Mouse (Mus musculus): ENCODE data around the gene Atf7. TPM values are rescaled to one million over a fixed set of nuclear protein-coding genes. Genes with fewer than 3 reads are reported as not detected.
"Not testable (repeated sequence)": the region's sequence is repeated elsewhere in the genome, so short reads cannot be mapped to it uniquely, and the experiment has no call there.

Gene Atf7
- polyA plus RNA-seq, 1 experiment from 2014 or later, result 22.1 TPM

DNA sequence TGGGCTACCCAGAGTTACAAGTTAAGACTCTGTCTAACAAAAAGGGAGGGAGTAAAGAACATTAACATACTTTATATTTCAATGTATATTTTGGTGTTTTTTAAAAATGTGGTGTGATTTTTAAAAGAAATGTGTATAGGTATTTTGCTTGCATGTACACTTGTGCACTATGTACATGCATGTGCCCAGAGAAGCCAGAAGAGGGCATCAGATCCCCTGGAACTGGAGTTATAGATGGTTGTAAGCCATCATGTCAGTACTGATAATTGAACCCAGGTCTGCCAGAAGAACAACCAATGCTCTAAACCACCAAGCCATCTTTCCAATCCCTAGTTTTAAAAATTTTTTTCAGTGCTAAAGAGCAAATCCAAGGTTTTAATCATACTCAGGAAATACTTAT is 12.3 kb downstream of the Atf7 start:
- Histone ChIP-seq H3K4me1 (ENCODE audit: control insufficient read depth, insufficient read depth, low read length) (peaks cover 6% of the 10 kb centered on the region; the same call in 1 of the 2 replicates), H3K9ac (ENCODE audit: low read depth, low read length) (no peak overlapping the region), H3K27ac (ENCODE audit: low read depth, low read length) (no peak overlapping the region), H3K4me2 (no peak overlapping the region), H3K36me3 (ENCODE audit: control insufficient read depth, insufficient read depth, low read length) (no peaks in the 10 kb centered on the region), H3K27me3 (ENCODE audit: control insufficient read depth, insufficient read depth, low read length) (no peaks in the 10 kb centered on the region), H3K4me3 (ENCODE audit: low read depth, low read length) (no peak overlapping the region), H3K9me3 (replicated peaks; ENCODE audit: control insufficient read depth, low read length) (no peaks in the 10 kb centered on the region)
- no peak for ATAC-seq (replicated peaks; ENCODE audit: insufficient number of reproducible peaks, low FRiP score, low TSS enrichment)

DNA sequence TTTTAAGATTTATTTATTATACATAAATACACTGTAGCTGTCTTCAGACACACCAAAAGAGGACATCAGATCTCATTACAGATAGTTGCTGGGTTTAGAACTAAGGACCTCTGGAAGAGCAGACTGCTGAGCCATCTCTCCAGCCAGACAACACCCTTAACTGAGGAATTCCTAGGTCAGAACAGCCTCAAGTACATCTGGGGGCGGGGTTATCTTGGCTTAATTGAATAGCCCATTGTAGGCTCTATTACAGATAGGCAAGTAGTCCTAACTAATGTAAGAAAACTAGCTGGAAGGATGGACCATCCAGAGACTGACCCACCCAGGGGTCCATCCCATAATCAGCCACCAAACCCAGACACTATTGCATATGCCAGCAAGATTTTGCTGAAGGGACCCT is 16.7 kb downstream of the Atf7 start:
- H3K36me3 ChIP-seq (ENCODE audit: control insufficient read depth, insufficient read depth, low read length); ATAC-seq (replicated peaks; ENCODE audit: insufficient number of reproducible peaks, low FRiP score, low TSS enrichment); H3K9ac ChIP-seq (ENCODE audit: low read depth, low read length); H3K27ac ChIP-seq (ENCODE audit: low read depth, low read length); H3K4me2 ChIP-seq; H3K4me3 ChIP-seq (ENCODE audit: low read depth, low read length); H3K9me3 ChIP-seq (replicated peaks; ENCODE audit: control insufficient read depth, low read length); H3K4me1 ChIP-seq (ENCODE audit: control insufficient read depth, insufficient read depth, low read length); H3K27me3 ChIP-seq (ENCODE audit: control insufficient read depth, insufficient read depth, low read length): not testable (repeated sequence)
- WGBS (ENCODE audit: insufficient replicate concordance), result 60% methylated on average over 1 of the region's 1 CpGs

GRCm38 (mm10) chr15:102593996-102594656 is 31.1 kb downstream of the Atf7 start:
- ATAC-seq (replicated peaks; ENCODE audit: insufficient number of reproducible peaks, low FRiP score, low TSS enrichment), result no peak

DNA sequence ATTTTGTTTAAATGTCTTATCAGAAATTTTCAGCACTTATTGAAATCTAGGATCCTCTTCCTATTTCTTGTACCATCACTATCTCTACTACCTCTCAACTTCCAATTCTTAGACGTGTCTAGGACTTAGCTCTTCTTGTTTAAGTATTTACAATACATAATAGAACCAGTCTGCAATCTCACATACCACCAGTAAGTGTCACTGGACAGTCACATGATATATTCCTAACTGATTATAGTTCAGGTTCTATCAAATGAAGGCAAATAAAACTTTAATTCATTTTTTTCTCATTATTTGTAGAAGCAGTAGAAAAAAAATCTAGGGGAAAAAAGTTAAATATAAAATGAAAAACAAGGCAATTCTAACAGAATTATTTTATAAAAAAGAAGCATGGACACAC is 32.6 kb downstream of the Atf7 start:
- H3K4me1 ChIP-seq (ENCODE audit: control insufficient read depth, insufficient read depth, low read length), result 0 out of 2 replicates have a peak, but pooled peaks cover 3% of the 10 kb centered on the region
- no peak overlapping the region for H3K4me3 ChIP-seq (ENCODE audit: low read depth, low read length)
- no peaks in the 10 kb centered on the region; the same call in 1 of the 2 replicates for H3K36me3 ChIP-seq (ENCODE audit: control insufficient read depth, insufficient read depth, low read length)
- WGBS (ENCODE audit: insufficient replicate concordance), result 57% methylated on average over 1 of the region's 1 CpGs
- ATAC-seq (replicated peaks; ENCODE audit: insufficient number of reproducible peaks, low FRiP score, low TSS enrichment), result no peak
- H3K27ac ChIP-seq (ENCODE audit: low read depth, low read length), result no peak overlapping the region
- H3K27me3 ChIP-seq (ENCODE audit: control insufficient read depth, insufficient read depth, low read length), result no peaks in the 10 kb centered on the region
- H3K4me2 ChIP-seq, result no peak overlapping the region
- H3K9ac ChIP-seq (ENCODE audit: low read depth, low read length), result no peak overlapping the region
- H3K9me3 ChIP-seq (replicated peaks; ENCODE audit: control insufficient read depth, low read length), result no peaks in the 10 kb centered on the region

More at GRCm38 (mm10) chr15:102593996-102594656, 31.1 kb downstream of the Atf7 start:
- no peaks in the 10 kb centered on the region for H3K9me3 ChIP-seq (replicated peaks; ENCODE audit: control insufficient read depth, low read length)
- H3K4me3 ChIP-seq (ENCODE audit: low read depth, low read length), result no peak overlapping the region
- H3K27ac ChIP-seq (ENCODE audit: low read depth, low read length), result no peak overlapping the region
- H3K36me3 ChIP-seq (ENCODE audit: control insufficient read depth, insufficient read depth, low read length), result no peaks in the 10 kb centered on the region; the same call in 1 of the 2 replicates
- H3K4me1 ChIP-seq (ENCODE audit: control insufficient read depth, insufficient read depth, low read length), result 0 out of 2 replicates have a peak, but pooled peaks cover 3% of the 10 kb centered on the region
- H3K9ac ChIP-seq (ENCODE audit: low read depth, low read length), result no peak overlapping the region
- H3K27me3 ChIP-seq (ENCODE audit: control insufficient read depth, insufficient read depth, low read length), result no peaks in the 10 kb centered on the region
- 82% methylated on average over 8 of the region's 8 CpGs for WGBS (ENCODE audit: insufficient replicate concordance)
- no peak overlapping the region for H3K4me2 ChIP-seq

DNA sequence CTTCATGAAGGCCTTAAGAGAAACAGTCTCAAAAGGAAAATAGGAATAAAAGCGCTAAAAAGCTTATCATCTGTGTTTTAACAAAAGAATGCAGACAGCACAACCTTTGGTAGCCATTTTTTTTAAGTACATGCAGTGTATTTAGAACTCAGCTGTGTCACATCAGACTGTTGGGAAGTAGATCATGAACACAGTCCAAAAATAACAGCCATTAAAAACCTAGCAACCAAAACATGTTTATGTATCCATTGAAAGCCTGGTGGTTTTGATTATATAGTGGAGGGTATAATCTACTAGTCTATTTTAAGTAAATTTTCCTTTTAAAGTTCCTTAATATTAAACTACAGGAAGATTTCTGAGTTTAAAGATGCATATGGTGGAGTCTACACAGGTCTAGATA is 34.7 kb downstream of the Atf7 start:
- Histone ChIP-seq H3K9me3 (replicated peaks; ENCODE audit: control insufficient read depth, low read length) (no peaks in the 10 kb centered on the region), H3K27me3 (ENCODE audit: control insufficient read depth, insufficient read depth, low read length) (no peaks in the 10 kb centered on the region), H3K36me3 (ENCODE audit: control insufficient read depth, insufficient read depth, low read length) (no peaks in the 10 kb centered on the region; the same call in 1 of the 2 replicates), H3K9ac (ENCODE audit: low read depth, low read length) (no peak overlapping the region), H3K4me1 (ENCODE audit: control insufficient read depth, insufficient read depth, low read length) (0 out of 2 replicates have a peak, but pooled peaks cover 3% of the 10 kb centered on the region), H3K4me2 (no peak overlapping the region), H3K27ac (ENCODE audit: low read depth, low read length) (no peak overlapping the region), H3K4me3 (ENCODE audit: low read depth, low read length) (no peak overlapping the region)
- no peak for ATAC-seq (replicated peaks; ENCODE audit: insufficient number of reproducible peaks, low FRiP score, low TSS enrichment)
- WGBS (ENCODE audit: insufficient replicate concordance), result 87% methylated on average over 1 of the region's 1 CpGs

DNA sequence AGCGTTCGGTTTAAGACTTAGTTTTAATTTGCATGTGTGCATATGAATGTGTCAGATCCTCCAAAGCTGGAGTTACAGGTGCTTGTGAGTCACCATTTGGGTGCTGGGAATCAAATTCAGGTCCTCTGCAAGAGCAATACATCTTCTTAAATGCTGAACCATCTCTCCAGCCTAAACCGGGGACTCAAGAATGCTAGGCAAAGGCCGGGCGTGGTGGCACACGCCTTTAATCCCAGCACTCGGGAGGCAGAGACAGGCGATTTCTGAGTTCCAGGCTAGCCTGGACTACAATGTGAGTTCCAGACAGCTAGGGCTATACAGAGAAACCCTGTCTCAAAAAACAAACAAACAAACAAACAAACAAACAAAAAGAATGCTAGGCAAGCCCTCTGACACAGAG is 35.4 kb downstream of the Atf7 start:
- 93% methylated on average over 8 of the region's 8 CpGs for WGBS (ENCODE audit: insufficient replicate concordance)
- Histone ChIP-seq H3K27me3 (ENCODE audit: control insufficient read depth, insufficient read depth, low read length) (no peaks in the 10 kb centered on the region), H3K9me3 (replicated peaks; ENCODE audit: control insufficient read depth, low read length) (no peaks in the 10 kb centered on the region), H3K9ac (ENCODE audit: low read depth, low read length) (no peak overlapping the region), H3K36me3 (ENCODE audit: control insufficient read depth, insufficient read depth, low read length) (no peaks in the 10 kb centered on the region; the same call in 1 of the 2 replicates), H3K4me2 (no peak overlapping the region), H3K27ac (ENCODE audit: low read depth, low read length) (no peak overlapping the region), H3K4me1 (ENCODE audit: control insufficient read depth, insufficient read depth, low read length) (0 out of 2 replicates have a peak, but pooled peaks cover 3% of the 10 kb centered on the region), H3K4me3 (ENCODE audit: low read depth, low read length) (no peak overlapping the region)
- ATAC-seq (replicated peaks; ENCODE audit: insufficient number of reproducible peaks, low FRiP score, low TSS enrichment), result no peak

- Histone ChIP-seq H3K27me3 (ENCODE audit: control insufficient read depth, insufficient read depth, low read length) (no peaks in the 10 kb centered on the region), H3K9me3 (replicated peaks; ENCODE audit: control insufficient read depth, low read length) (no peaks in the 10 kb centered on the region), H3K4me3 (ENCODE audit: low read depth, low read length) (no peak overlapping the region), H3K4me1 (ENCODE audit: control insufficient read depth, insufficient read depth, low read length) (no peaks in the 10 kb centered on the region), H3K27ac (ENCODE audit: low read depth, low read length) (no peak overlapping the region), H3K36me3 (ENCODE audit: control insufficient read depth, insufficient read depth, low read length) (no peaks in the 10 kb centered on the region), H3K4me2 (no peak overlapping the region), H3K9ac (ENCODE audit: low read depth, low read length) (no peak overlapping the region)
- WGBS (ENCODE audit: insufficient replicate concordance), result 93% methylated on average over 5 of the region's 5 CpGs
- no peak for ATAC-seq (replicated peaks; ENCODE audit: insufficient number of reproducible peaks, low FRiP score, low TSS enrichment)
Observed at GRCm38 (mm10) chr15:102585501-102585900, 39.8 kb downstream of the Atf7 start.

DNA sequence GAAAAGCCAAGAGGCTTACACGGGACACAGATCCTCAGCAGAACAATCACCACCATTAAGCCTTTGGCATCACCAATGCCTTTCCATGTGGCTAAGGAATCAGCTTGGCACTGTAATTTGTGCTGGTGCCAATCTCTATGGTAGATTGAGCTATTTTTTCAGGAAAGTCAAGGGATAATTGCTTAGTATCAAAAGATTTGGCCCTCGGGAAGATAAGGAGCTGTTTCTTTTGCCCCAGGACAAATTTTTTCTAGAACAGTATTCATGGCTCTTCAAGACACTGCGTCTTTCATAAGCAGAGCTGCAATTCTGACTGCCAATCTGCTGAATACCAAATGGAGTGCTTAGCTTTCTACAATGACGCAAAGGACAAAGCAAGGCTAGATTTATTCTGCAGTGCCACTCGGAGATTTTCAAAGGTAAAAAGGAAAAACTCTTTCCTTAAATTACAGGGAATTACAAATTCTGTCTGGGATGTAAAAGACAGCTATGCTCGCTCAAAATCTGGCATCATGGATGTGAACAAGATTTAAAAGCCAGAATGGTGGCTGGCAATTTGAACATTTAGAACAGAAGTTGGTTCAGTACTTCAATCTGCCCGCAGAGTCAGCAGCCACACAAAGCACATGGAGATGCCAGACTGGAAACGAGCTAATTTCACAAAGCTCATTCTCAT is 41.4 kb downstream of the Atf7 start:
- Histone ChIP-seq H3K36me3 (ENCODE audit: control insufficient read depth, insufficient read depth, low read length) (no peaks in the 10 kb centered on the region; the same call in 1 of the 2 replicates), H3K4me1 (ENCODE audit: control insufficient read depth, insufficient read depth, low read length) (no peaks in the 10 kb centered on the region), H3K9me3 (replicated peaks; ENCODE audit: control insufficient read depth, low read length) (no peaks in the 10 kb centered on the region), H3K4me2 (no peak overlapping the region), H3K9ac (ENCODE audit: low read depth, low read length) (no peak overlapping the region), H3K27me3 (ENCODE audit: control insufficient read depth, insufficient read depth, low read length) (no peaks in the 10 kb centered on the region), H3K4me3 (ENCODE audit: low read depth, low read length) (no peak overlapping the region), H3K27ac (ENCODE audit: low read depth, low read length) (no peak overlapping the region)
- no peak for ATAC-seq (replicated peaks; ENCODE audit: insufficient number of reproducible peaks, low FRiP score, low TSS enrichment)
- 73% methylated on average over 8 of the region's 8 CpGs for WGBS (ENCODE audit: insufficient replicate concordance)
